Mouse (Mus musculus): ENCODE measurements around the gene Emid1. TPM values are rescaled to one million over a fixed set of nuclear protein-coding genes. Genes with fewer than 3 reads are reported as not detected.

Gene Emid1
- polyA plus RNA-seq (2016; fragmentation: Nextera tagmentation; extraction: Ambion mirVana) = 31.9 and 40.0 TPM in 2 replicates

DNA sequence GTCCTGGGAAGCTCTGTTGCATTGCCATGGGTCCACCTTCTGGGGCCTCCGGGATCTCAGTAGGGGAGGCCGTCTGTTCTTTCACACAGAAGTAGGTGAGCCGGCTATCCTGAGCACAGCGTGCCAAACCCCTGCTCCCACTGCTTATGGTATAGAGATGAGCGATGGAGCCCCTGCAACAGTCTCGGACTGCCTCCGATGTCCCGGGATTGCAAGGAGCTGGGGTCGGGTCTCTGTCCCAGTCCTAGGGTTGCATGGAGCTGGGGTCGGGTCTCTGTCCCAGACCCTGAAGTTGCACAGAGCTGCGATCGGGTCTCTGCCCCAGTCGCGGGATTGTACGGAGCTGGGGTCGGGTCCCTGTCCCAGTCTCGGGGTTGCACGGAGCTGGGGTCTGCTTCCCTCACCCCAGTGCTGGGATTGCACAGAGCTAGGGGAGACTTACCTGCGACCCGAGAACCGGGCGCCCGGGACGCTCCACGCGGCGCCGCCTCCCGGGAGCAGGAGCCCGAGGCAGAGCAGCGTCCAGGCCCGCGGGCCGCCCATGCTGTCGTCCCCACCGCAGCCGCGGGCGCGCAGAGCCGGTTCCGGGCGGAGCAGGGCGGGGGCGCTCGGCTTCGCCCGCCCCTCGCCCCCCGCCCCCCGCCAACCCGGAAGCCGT, at the start of gene Emid1:
Gene Emid1 (minus strand): TSS at position 578 of the 658 bp plus-strand sequence.
- peaks cover 79% of the 10 kb centered on the region for H3K4me1 ChIP-seq (replicated peaks)
- peak within 1 kb of the TSS; percentile 91 for H3K27ac ChIP-seq
- under 1% methylated on average over 46 of the region's 53 CpGs for WGBS

DNA sequence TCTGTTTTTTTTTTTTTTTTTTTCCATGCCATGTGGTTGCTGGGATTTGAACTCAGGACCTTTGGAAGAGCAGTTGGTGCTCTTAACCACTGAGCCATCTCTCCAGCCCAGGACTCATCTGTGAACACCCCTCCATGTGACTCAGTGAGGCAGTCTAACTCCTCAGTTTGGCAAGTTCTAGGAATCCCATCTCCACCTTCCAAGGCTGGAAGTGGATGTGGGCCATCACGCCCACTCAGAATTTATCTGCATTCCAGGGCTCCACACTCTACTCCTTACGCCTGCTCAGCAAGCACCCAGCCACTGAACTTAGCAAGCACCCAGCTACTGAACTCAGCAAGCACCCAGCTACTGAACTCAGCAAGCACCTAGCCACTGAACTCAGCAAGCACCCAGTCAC, 47.8 kb upstream of the Emid1 start:
- no peak overlapping the region for H3K27ac ChIP-seq
- H3K27me3 ChIP-seq (ENCODE audit: insufficient read depth, poor library complexity, severe bottlenecking) = no peaks in the 10 kb centered on the region
- no peaks in the 10 kb centered on the region for H3K9me3 ChIP-seq
- no peak for DNase-seq (ENCODE audit: low spot score)
- peaks cover 39% of the 10 kb centered on the region for H3K4me1 ChIP-seq (replicated peaks)
- H3K36me3 ChIP-seq = peaks cover 38% of the 10 kb centered on the region
- 88% methylated on average over 2 of the region's 2 CpGs for WGBS
- H3K4me3 ChIP-seq = no peak overlapping the region

More for the DNA sequence above, at the start of gene Emid1:
- H3K27me3 ChIP-seq (ENCODE audit: insufficient read depth, poor library complexity, severe bottlenecking) = peaks cover 29% of the 10 kb centered on the region
- no peaks in the 10 kb centered on the region for H3K36me3 ChIP-seq
- H3K4me3 ChIP-seq = peak within 1 kb of the TSS; percentile 70
- H3K9me3 ChIP-seq = no peaks in the 10 kb centered on the region
- peak; percentile 58 for DNase-seq (ENCODE audit: low spot score)

DNA sequence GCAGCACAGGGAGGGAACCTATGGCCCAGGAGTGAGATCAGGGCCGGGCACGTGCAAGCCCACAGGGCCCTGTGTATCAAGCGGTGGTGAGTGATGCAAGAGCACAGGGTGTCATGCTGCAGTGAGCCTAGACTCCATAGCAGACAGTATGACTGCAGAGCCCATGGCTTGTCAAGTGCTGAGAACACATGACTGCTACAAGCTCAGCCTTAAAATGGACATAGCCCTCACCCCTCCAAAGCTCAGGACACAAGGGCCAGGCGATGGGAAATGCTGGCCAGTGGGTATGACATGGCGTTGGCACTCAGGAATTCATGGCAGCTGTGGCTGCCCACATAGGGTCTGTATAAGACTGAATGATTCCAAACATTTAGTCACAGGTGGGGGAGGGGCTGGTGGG, 45.0 kb upstream of the Emid1 start:
- Histone ChIP-seq H3K4me3 (no peak overlapping the region), H3K9me3 (no peaks in the 10 kb centered on the region), H3K36me3 (peaks cover 45% of the 10 kb centered on the region), H3K27me3 (ENCODE audit: insufficient read depth, poor library complexity, severe bottlenecking) (no peaks in the 10 kb centered on the region), H3K27ac (peak overlapping the region; percentile 68), H3K4me1 (replicated peaks) (peaks cover 51% of the 10 kb centered on the region)
- 86% methylated on average over 5 of the region's 5 CpGs for WGBS
- no peak for DNase-seq (ENCODE audit: low spot score)

DNA sequence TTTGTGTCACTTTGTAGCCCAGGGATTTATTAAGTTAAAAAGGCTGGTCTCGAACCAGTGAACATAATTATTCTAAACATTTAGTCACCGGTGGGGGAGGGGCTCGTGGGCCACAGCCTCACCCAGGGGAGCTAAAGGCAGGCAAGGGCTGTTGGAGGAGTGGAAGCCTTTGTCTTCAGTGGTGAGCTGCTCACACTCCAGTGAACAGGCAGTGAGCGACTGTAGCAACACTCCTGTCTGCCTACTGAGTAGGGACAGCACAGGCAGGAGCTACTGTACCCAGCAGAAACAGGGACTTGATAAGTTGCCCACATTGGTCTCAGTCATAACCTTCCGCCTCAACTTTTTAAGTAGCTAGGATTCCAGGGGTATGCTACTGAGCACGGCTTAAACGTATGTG, 44.5 kb upstream of the Emid1 start:
- Histone ChIP-seq H3K4me1 (replicated peaks) (peaks cover 51% of the 10 kb centered on the region), H3K36me3 (peaks cover 40% of the 10 kb centered on the region), H3K27ac (peak overlapping the region; percentile 68; the same call in 1 of the 2 replicates), H3K9me3 (no peaks in the 10 kb centered on the region), H3K4me3 (no peak overlapping the region), H3K27me3 (ENCODE audit: insufficient read depth, poor library complexity, severe bottlenecking) (no peaks in the 10 kb centered on the region)
- DNase-seq (ENCODE audit: low spot score) = no peak
- WGBS = 65% methylated on average over 7 of the region's 7 CpGs

DNA sequence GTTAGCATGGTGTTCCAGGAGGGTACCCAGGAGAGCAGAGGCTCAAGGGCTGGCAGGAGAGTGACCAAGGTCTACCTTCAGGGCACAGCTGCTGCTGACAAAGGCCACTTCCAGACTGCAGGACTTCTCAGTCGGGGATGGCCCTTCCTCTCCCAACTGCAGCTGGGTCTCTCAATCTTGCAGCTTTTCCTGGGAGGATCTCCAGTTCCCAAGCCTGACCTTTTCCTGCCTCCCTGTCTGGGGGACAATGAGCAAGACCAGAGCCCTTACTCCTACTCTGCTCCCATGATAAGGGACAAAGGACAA, 41.5 kb upstream of the Emid1 start:
- no peaks in the 10 kb centered on the region for H3K27me3 ChIP-seq (ENCODE audit: insufficient read depth, poor library complexity, severe bottlenecking)
- no peak overlapping the region for H3K4me3 ChIP-seq
- peaks cover 63% of the 10 kb centered on the region for H3K4me1 ChIP-seq (replicated peaks)
- H3K27ac ChIP-seq = peak overlapping the region; percentile 9
- WGBS = 60% methylated on average over 1 of the region's 1 CpGs
- no peaks in the 10 kb centered on the region for H3K9me3 ChIP-seq
- DNase-seq (ENCODE audit: low spot score) = no peak
- peaks cover 28% of the 10 kb centered on the region for H3K36me3 ChIP-seq

DNA sequence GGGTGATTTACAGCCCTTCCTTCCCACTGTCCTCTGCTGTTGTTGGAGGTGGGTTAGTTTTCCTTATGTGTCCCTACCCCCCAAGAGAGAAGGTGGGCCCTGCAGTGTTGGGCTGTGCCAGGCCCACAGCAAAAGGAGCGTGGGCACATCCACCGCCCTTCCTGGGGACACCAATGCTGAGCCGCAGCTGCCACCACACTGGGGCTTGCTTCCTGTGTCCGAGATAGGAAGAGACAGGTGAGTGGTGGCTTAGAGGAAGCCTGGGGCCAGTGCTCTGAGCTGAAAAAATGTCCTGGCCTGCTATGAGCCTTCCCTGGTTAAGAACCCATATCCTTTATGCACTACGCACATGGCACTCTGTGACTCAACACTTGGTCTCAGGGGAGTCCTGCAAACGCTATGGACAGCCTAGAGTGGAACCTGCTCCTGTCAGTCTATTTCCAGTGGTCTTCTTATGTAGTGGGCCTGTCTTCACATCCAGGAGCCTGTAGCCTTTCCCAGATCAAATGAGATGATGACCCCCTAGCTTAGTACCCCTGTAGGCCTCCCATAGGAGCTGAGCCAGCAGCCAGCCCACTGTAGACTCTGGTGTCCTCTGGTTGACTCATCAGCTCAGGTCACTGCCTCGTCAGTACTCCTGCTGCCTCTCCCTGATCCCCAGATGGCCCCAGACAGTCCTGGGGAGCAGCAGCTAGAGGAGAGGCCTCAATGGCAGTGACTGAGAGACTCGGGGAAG, 41.0 kb upstream of the Emid1 start:
- Histone ChIP-seq H3K36me3 (peaks cover 23% of the 10 kb centered on the region), H3K4me3 (no peak overlapping the region), H3K4me1 (replicated peaks) (peaks cover 64% of the 10 kb centered on the region), H3K9me3 (no peaks in the 10 kb centered on the region), H3K27me3 (ENCODE audit: insufficient read depth, poor library complexity, severe bottlenecking) (no peaks in the 10 kb centered on the region), H3K27ac (peak overlapping the region; percentile 9)
- no peak for DNase-seq (ENCODE audit: low spot score)
- WGBS = 88% methylated on average over 8 of the region's 8 CpGs

DNA sequence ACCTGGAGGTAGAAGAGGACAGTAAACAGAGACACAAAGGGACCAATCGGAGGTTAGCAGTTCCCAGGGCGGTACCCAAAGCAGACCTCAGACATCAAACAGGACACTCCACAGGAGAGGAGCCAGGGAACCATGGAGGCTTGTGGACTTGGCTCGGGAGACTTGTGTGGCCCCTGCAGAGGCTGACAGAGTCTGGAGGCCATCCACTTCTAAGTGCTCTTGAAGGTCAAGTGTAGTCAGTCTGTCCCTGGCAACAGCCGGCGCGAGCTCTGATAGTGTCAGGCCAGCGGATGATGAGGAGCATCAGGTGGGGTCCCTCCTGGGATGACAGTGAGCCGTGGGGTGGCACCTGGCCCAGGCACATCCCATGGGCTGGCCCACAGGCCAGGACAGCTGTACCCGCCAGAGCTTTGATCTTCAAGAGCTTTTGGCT, 40.0 kb upstream of the Emid1 start:
- H3K27ac ChIP-seq = peak overlapping the region; percentile 47
- H3K9me3 ChIP-seq = no peaks in the 10 kb centered on the region
- H3K4me3 ChIP-seq = no peak overlapping the region
- peaks cover 66% of the 10 kb centered on the region for H3K4me1 ChIP-seq (replicated peaks)
- 59% methylated on average over 9 of the region's 9 CpGs for WGBS
- H3K36me3 ChIP-seq = peaks cover 15% of the 10 kb centered on the region
- no peaks in the 10 kb centered on the region for H3K27me3 ChIP-seq (ENCODE audit: insufficient read depth, poor library complexity, severe bottlenecking)
- DNase-seq (ENCODE audit: low spot score) = no peak

DNA sequence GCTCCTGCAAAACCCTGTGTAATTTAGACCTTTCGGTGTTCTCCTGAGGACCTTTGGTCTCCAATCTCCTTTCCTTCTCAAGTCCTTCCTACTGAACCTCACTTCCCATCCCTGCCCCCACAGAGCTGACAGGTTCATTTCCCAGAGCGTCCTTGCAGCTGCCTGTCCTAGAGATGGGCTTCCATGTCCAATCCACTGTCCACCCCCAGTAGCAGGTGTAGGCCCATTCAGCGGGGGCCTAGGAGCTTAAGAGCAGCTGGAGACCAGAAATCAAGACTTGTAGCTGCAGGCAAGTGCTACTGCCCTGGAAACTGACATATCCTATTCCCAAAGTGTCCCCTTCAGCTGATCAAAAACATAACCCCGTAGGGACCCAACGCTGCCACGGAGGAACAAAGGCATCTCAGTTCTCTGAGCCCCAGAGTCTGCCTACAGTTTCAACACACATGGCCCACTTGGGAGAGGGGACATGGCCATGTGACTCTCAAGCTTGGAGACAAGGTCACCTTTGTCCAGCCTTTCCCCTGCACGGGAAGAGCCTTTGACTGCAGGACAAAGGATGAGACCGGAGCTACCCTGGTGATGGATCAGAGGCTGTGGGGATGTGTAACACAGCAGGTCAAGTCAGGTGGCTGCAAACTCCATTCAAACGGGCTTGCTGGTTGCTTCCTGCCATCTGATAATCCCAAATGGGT, 37.3 kb upstream of the Emid1 start:
- Histone ChIP-seq H3K27me3 (ENCODE audit: insufficient read depth, poor library complexity, severe bottlenecking) (no peaks in the 10 kb centered on the region), H3K4me1 (replicated peaks) (peaks cover 63% of the 10 kb centered on the region), H3K9me3 (no peaks in the 10 kb centered on the region), H3K36me3 (peaks cover 2% of the 10 kb centered on the region; the same call in 1 of the 2 replicates), H3K4me3 (no peak overlapping the region), H3K27ac (peak overlapping the region; percentile 17)
- 59% methylated on average over 9 of the region's 9 CpGs for WGBS
- DNase-seq (ENCODE audit: low spot score) = peak; percentile 35

DNA sequence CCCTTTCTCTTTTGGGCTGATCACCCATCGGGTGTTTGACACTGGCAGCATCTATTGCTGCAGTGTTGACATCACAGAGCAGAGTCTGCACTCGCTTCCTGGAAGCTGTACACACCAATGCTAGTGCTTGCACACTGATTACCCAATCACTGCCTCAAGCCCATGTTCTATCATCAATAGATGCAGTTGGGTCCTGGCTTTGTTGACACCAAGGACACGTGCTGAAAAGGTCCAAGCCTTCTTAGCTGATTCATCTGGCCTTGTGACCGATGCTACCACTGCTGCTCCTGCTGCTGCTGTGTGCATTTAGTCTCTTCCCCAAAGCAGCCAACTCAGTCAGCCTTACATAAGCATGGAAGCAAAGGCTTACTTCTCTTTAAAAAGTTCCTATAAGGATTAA, 36.1 kb upstream of the Emid1 start:
- Histone ChIP-seq H3K36me3 (no peaks in the 10 kb centered on the region), H3K4me1 (replicated peaks) (peaks cover 65% of the 10 kb centered on the region), H3K4me3 (no peak overlapping the region), H3K27me3 (ENCODE audit: insufficient read depth, poor library complexity, severe bottlenecking) (no peaks in the 10 kb centered on the region), H3K9me3 (no peaks in the 10 kb centered on the region), H3K27ac (no peak overlapping the region)
- no peak for DNase-seq (ENCODE audit: low spot score)
- 90% methylated on average over 4 of the region's 4 CpGs for WGBS

DNA sequence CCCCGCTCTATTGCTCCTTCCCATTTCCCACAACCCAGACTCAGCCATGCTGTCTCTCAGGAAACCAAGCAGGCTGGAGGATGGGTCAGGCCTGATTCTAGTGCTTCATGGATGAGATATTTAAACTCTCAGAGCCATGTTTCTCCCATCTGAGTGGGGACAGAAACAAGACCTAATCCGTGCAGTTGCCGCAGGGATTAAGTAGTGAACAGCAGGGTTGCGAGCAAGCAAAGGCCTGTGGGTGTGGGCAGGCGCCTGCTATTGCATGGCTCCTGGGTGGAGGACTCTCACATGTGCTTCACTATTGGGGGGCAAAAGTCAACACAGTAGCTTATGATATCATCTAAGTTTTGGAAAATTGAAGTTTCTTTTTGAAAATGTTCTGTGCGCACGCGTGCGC, 32.8 kb upstream of the Emid1 start:
- peak overlapping the region; percentile 83 for H3K27ac ChIP-seq
- no peaks in the 10 kb centered on the region for H3K27me3 ChIP-seq (ENCODE audit: insufficient read depth, poor library complexity, severe bottlenecking)
- no peaks in the 10 kb centered on the region for H3K9me3 ChIP-seq

DNA sequence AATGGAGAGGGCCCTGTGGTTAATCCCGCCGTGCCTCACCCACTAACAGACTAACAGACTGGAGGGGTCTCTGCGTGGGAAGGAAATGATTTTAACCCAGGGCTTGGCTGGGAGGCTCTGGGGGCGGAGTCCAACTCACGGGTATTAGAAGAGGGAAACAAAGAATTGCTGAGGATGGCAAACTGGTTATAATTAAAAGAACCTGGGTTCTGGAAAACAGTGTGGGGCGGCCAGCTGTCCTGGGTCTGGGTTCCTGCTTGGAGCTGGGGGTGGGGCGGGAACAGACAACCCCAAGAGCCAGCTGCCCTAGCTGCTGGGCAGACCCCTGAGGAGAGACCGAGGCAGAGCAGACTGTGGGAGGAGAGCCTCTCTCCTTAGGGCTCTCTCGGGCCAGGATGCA, 32.2 kb upstream of the Emid1 start:
- WGBS = 23% methylated on average over 9 of the region's 9 CpGs

More for the DNA sequence above, 32.8 kb upstream of the Emid1 start:
- peaks cover 42% of the 10 kb centered on the region for H3K4me1 ChIP-seq (replicated peaks)
- H3K36me3 ChIP-seq = no peaks in the 10 kb centered on the region
- no peak overlapping the region for H3K4me3 ChIP-seq
- DNase-seq (ENCODE audit: low spot score) = no peak
- WGBS = 82% methylated on average over 9 of the region's 9 CpGs

DNA sequence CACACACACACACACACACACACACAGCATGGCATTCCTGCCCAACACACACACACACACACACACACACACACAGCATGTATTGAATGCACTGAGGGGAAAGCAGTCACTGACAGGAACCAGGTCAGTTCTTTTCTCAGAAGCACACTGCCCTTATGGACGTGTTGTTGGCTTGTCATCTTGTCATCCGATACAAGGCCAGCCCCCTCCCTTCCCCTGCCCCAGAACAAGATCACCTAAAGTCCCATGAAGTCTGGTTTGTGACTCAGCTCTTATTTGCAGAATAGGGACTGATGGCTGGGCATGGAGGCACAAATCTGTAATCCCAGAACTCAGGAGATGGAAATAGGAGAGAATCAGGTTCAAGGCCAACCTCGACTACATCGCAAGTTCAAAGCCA, 30.8 kb upstream of the Emid1 start:
- no peak for DNase-seq (ENCODE audit: low spot score)
- H3K27ac ChIP-seq = no peak overlapping the region
- H3K4me3 ChIP-seq = no peak overlapping the region
- 68% methylated on average over 4 of the region's 4 CpGs for WGBS
- no peaks in the 10 kb centered on the region for H3K9me3 ChIP-seq
- H3K4me1 ChIP-seq (replicated peaks) = peaks cover 43% of the 10 kb centered on the region
- H3K36me3 ChIP-seq = no peaks in the 10 kb centered on the region
- H3K27me3 ChIP-seq (ENCODE audit: insufficient read depth, poor library complexity, severe bottlenecking) = no peaks in the 10 kb centered on the region

More for the DNA sequence above, 32.2 kb upstream of the Emid1 start:
- Histone ChIP-seq H3K4me3 (no peak overlapping the region), H3K4me1 (replicated peaks) (peaks cover 39% of the 10 kb centered on the region), H3K36me3 (no peaks in the 10 kb centered on the region), H3K27ac (peak overlapping the region; percentile 83), H3K9me3 (no peaks in the 10 kb centered on the region), H3K27me3 (ENCODE audit: insufficient read depth, poor library complexity, severe bottlenecking) (no peaks in the 10 kb centered on the region)
- DNase-seq (ENCODE audit: low spot score) = peak; percentile 41

DNA sequence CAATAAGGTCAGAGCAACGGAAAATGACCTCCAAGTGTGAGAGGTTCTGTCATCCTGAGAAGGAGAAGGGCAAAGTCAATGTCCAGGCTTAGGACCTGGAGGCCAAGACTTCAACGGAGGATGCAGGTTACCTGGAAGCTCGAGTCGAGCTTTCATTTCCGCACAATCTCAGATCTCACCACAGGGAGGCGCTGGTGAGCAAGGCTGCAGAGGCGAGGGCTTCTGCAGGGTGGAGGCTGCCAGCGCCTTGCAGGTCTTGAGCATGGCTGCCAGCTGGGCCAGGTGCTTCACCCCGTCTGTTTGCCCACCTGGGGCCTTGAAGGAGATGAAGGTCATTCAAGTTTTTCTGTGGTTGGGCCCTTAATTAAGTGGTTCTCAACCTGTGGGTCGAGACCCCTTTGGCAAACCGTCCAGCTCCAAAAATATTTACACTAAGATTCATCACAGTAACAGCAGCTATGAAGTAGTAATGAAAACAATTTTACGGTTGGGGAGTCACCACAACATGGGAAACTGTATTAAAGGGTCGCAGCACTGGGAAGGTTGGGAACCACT, 29.9 kb upstream of the Emid1 start:
- Histone ChIP-seq H3K4me3 (no peak overlapping the region), H3K27me3 (ENCODE audit: insufficient read depth, poor library complexity, severe bottlenecking) (no peaks in the 10 kb centered on the region), H3K9me3 (no peaks in the 10 kb centered on the region), H3K4me1 (replicated peaks) (peaks cover 36% of the 10 kb centered on the region), H3K27ac (no peak overlapping the region), H3K36me3 (no peaks in the 10 kb centered on the region)
- 23% methylated on average over 13 of the region's 13 CpGs for WGBS
- peak; percentile 87 for DNase-seq (ENCODE audit: low spot score)

All from hindbrain, embryonic 10.5 days (tissue).